Mouse (Mus musculus) ES-Bruce4 (cell line): Measurements from ENCODE around the gene Mymk. TPM values are rescaled to one million over a fixed set of nuclear protein-coding genes. Genes with fewer than 3 reads are reported as not detected.

ENCODE experiments used
- H3K27ac ChIP-seq: 2 replicates; pipeline ENCODE4 v1.5.1; 2012; ENCODE audit warnings: low read length, inconsistent platforms; ENCODE audit not compliant: insufficient read depth
- H3K27me3 ChIP-seq: 2 replicates; pipeline ENCODE4 v1.6.1; 2012; ENCODE audit warnings: mild to moderate bottlenecking, low read length, inconsistent platforms; ENCODE audit not compliant: control insufficient read depth, poor library complexity, insufficient read depth, severe bottlenecking
- H3K36me3 ChIP-seq: 2 replicates; pipeline ENCODE4 v1.6.1; 2012; ENCODE audit warnings: inconsistent platforms, mild to moderate bottlenecking, low read length, moderate library complexity; ENCODE audit not compliant: control insufficient read depth, poor library complexity, insufficient read depth, severe bottlenecking
- H3K4me1 ChIP-seq: one replicate; pipeline ENCODE4 v1.8.1; 2011; ENCODE audit warnings: low read length; ENCODE audit not compliant: control insufficient read depth, insufficient read depth
- H3K4me3 ChIP-seq: 2 replicates; pipeline ENCODE4 v1.5.1; 2011; ENCODE audit warnings: low read depth, mild to moderate bottlenecking, low read length
- H3K9ac ChIP-seq: 2 replicates; pipeline ENCODE4 v1.6.1; 2012; ENCODE audit warnings: low read depth, mild to moderate bottlenecking, inconsistent platforms; ENCODE audit not compliant: poor library complexity, severe bottlenecking
- H3K9me3 ChIP-seq: replicated peaks from 2 replicates; pipeline ENCODE4 v1.6.1; 2012; ENCODE audit warnings: mild to moderate bottlenecking, low read length, inconsistent platforms; ENCODE audit not compliant: control insufficient read depth, poor library complexity, insufficient read depth, severe bottlenecking
- CTCF ChIP-seq: IDR thresholded peaks from one replicate; pipeline ENCODE4 v1.8.1; 2011; ENCODE audit warnings: low read depth, low read length
- EP300 ChIP-seq: IDR thresholded peaks from 2 replicates; pipeline ENCODE4 v1.6.1; 2011; ENCODE audit warnings: low read depth, low read length; ENCODE audit not compliant: insufficient read depth
- POLR2A ChIP-seq: IDR thresholded peaks from one replicate; pipeline ENCODE4 v1.8.1; 2011; ENCODE audit warnings: low read length; ENCODE audit not compliant: insufficient read depth
- polyA plus RNA-seq: library from polyadenylated mRNA; stranded (reverse); fragments of >200 nt; gene quantifications from 2 replicates; pipeline ENCODE4 v1.2.4, GENCODE M21; 2011; ENCODE audit warnings: low read depth; ENCODE audit not compliant: missing spikeins, insufficient read depth, insufficient read length

Gene Mymk
- polyA plus RNA-seq, 1 experiment = not detected

- Histone ChIP-seq H3K36me3 (no peaks in the 10 kb centered on the region), H3K9me3 (no peaks in the 10 kb centered on the region), H3K4me1 (no peaks in the 10 kb centered on the region), H3K4me3 (no peak overlapping the region), H3K9ac (no peak overlapping the region), H3K27me3 (no peaks in the 10 kb centered on the region), H3K27ac (no peak overlapping the region)
- TF ChIP-seq POLR2A = no peak
- no peak for TF ChIP-seq EP300
- TF ChIP-seq CTCF = no peak
Observed at GRCm38 (mm10) chr2:27022612-27023011, 49.4 kb downstream of the Mymk start.

GRCm38 (mm10) chr2:27021103-27021502, 50.9 kb downstream of the Mymk start:
- TF ChIP-seq POLR2A (no peak), CTCF (no peak), EP300 (no peak)
- H3K4me3 ChIP-seq = no peak overlapping the region
- no peak overlapping the region for H3K27ac ChIP-seq
- no peaks in the 10 kb centered on the region for H3K9me3 ChIP-seq
- no peaks in the 10 kb centered on the region for H3K4me1 ChIP-seq
- no peaks in the 10 kb centered on the region for H3K27me3 ChIP-seq
- no peak overlapping the region for H3K9ac ChIP-seq
- no peaks in the 10 kb centered on the region for H3K36me3 ChIP-seq

GRCm38 (mm10) chr2:27019530-27019929, 52.4 kb downstream of the Mymk start:
- Histone ChIP-seq H3K9me3 (no peaks in the 10 kb centered on the region), H3K4me1 (no peaks in the 10 kb centered on the region), H3K9ac (no peak overlapping the region), H3K36me3 (no peaks in the 10 kb centered on the region), H3K27me3 (no peaks in the 10 kb centered on the region), H3K27ac (no peak overlapping the region), H3K4me3 (no peak overlapping the region)
- no peak for TF ChIP-seq POLR2A
- no peak for TF ChIP-seq EP300
- no peak for TF ChIP-seq CTCF

GRCm38 (mm10) chr2:27017802-27018201, 54.2 kb downstream of the Mymk start:
- TF ChIP-seq CTCF (peak; percentile 97), EP300 (no peak)
- Histone ChIP-seq H3K9me3 (no peaks in the 10 kb centered on the region), H3K9ac (no peak overlapping the region), H3K27ac (no peak overlapping the region), H3K4me1 (no peaks in the 10 kb centered on the region), H3K27me3 (no peaks in the 10 kb centered on the region), H3K36me3 (no peaks in the 10 kb centered on the region), H3K4me3 (no peak overlapping the region)

Other genes starting within 250 kb of the Mymk start
- not detected in 2 replicates for gene Abo, start 207.2 kb downstream of the Mymk start, polyA plus RNA-seq
- 48.3 and 48.5 TPM in 2 replicates for gene Surf6, start 169.3 kb downstream of the Mymk start, polyA plus RNA-seq
- gene Med22, start 161.5 kb downstream of the Mymk start, polyA plus RNA-seq = 11.1 and 12.6 TPM in 2 replicates
- 717 and 722 TPM in 2 replicates for gene Rpl7a, start 161.4 kb downstream of the Mymk start, polyA plus RNA-seq
- gene Surf2, start 155.8 kb downstream of the Mymk start, polyA plus RNA-seq = 47.7 and 62.5 TPM in 2 replicates
- 40.6 and 41.1 TPM in 2 replicates for gene Surf1, start 155.6 kb downstream of the Mymk start, polyA plus RNA-seq
- gene Surf4, start 138.3 kb downstream of the Mymk start, polyA plus RNA-seq = 109 and 122 TPM in 2 replicates
- not detected in 2 replicates for gene Stkld1, start 138.1 kb downstream of the Mymk start, polyA plus RNA-seq
- 58.6 and 62.4 TPM in 2 replicates for gene Rexo4, start 107.8 kb downstream of the Mymk start, polyA plus RNA-seq
- not detected in 2 replicates for gene Adamts13, start 98.8 kb downstream of the Mymk start, polyA plus RNA-seq
- gene Cacfd1, start 62.3 kb downstream of the Mymk start, polyA plus RNA-seq = 17.5 and 17.8 TPM in 2 replicates
- gene Slc2a6, start 44.2 kb downstream of the Mymk start, polyA plus RNA-seq = 1.5 and 3.9 TPM in 2 replicates
- not detected in 2 replicates for gene Adamtsl2, start 7.2 kb upstream of the Mymk start, polyA plus RNA-seq
- 0.52 and 0.67 TPM in 2 replicates for gene Fam163b, start 70.3 kb upstream of the Mymk start, polyA plus RNA-seq
- gene Dbh, start 93.1 kb upstream of the Mymk start, polyA plus RNA-seq = not detected in 2 replicates
- gene Sardh, start 176.2 kb upstream of the Mymk start, polyA plus RNA-seq = not detected in 2 replicates